Mouse (Mus musculus): ENCODE measurements at regions not wholly inside any gene's neighbourhood (a gene's known extent, or its start where the extent isn't known, plus 50 kb on each side); places are given as distances from the start of the nearest gene placed in this dataset.

GRCm38 (mm10) chr9:12945037-12945436 lies 300.6 kb downstream of the Jrkl start:
- Histone ChIP-seq H3K4me3 (replicated peaks; ENCODE audit: low read length) (no peak overlapping the region), H3K27me3 (ENCODE audit: insufficient read depth, low read length) (no peaks in the 10 kb centered on the region), H3K9me3 (ENCODE audit: low read length) (no peaks in the 10 kb centered on the region), H3K36me3 (ENCODE audit: insufficient read depth, low read length) (no peaks in the 10 kb centered on the region), H3K4me1 (replicated peaks; ENCODE audit: low read depth, low read length) (peaks cover 31% of the 10 kb centered on the region)
- TF ChIP-seq NANOG (IDR thresholded peaks at IDR 0.05; ENCODE audit: borderline replicate concordance, low read length) = no peak
- TF ChIP-seq CTCF (conservative IDR thresholded peaks at IDR 0.05; ENCODE audit: low read length) = no peak
- TF ChIP-seq POU5F1 (IDR thresholded peaks at IDR 0.05; ENCODE audit: borderline replicate concordance, low read length) = no peak

- no peaks in the 10 kb centered on the region for H3K27me3 ChIP-seq (ENCODE audit: insufficient read depth, low read length)
- no peaks in the 10 kb centered on the region; the same call in 1 of the 2 replicates for H3K9me3 ChIP-seq (ENCODE audit: low read length)
- TF ChIP-seq POU5F1 (IDR thresholded peaks at IDR 0.05; ENCODE audit: borderline replicate concordance, low read length) = no peak
- TF ChIP-seq CTCF (conservative IDR thresholded peaks at IDR 0.05; ENCODE audit: low read length) = no peak
- no peak for TF ChIP-seq NANOG (IDR thresholded peaks at IDR 0.05; ENCODE audit: borderline replicate concordance, low read length)
Measured at GRCm38 (mm10) chr9:12935016-12935415, 310.6 kb downstream of the Jrkl start.

GRCm38 (mm10) chr9:12925549-12926186 lies 320.0 kb downstream of the Jrkl start:
- Histone ChIP-seq H3K27me3 (ENCODE audit: insufficient read depth, low read length) (no peaks in the 10 kb centered on the region), H3K4me3 (replicated peaks; ENCODE audit: low read length) (no peak overlapping the region), H3K4me1 (replicated peaks; ENCODE audit: low read depth, low read length) (peaks cover 6% of the 10 kb centered on the region; the same call in 1 of the 2 replicates), H3K9me3 (ENCODE audit: low read length) (peaks cover 6% of the 10 kb centered on the region; the same call in 1 of the 2 replicates), H3K36me3 (ENCODE audit: insufficient read depth, low read length) (no peaks in the 10 kb centered on the region)
- no peak for TF ChIP-seq CTCF (conservative IDR thresholded peaks at IDR 0.05; ENCODE audit: low read length)
- TF ChIP-seq NANOG (IDR thresholded peaks at IDR 0.05; ENCODE audit: borderline replicate concordance, low read length) = no peak
- TF ChIP-seq POU5F1 (IDR thresholded peaks at IDR 0.05; ENCODE audit: borderline replicate concordance, low read length) = no peak

More at GRCm38 (mm10) chr9:12935016-12935415, 310.6 kb downstream of the Jrkl start:
- Histone ChIP-seq H3K4me3 (replicated peaks; ENCODE audit: low read length) (no peak overlapping the region), H3K36me3 (ENCODE audit: insufficient read depth, low read length) (no peaks in the 10 kb centered on the region), H3K4me1 (replicated peaks; ENCODE audit: low read depth, low read length) (peaks cover 14% of the 10 kb centered on the region)

- Histone ChIP-seq H3K4me3 (replicated peaks; ENCODE audit: low read length) (no peak overlapping the region), H3K27me3 (ENCODE audit: insufficient read depth, low read length) (no peaks in the 10 kb centered on the region), H3K36me3 (ENCODE audit: insufficient read depth, low read length) (no peaks in the 10 kb centered on the region), H3K4me1 (replicated peaks; ENCODE audit: low read depth, low read length) (peaks cover 9% of the 10 kb centered on the region; the same call in 1 of the 2 replicates), H3K9me3 (ENCODE audit: low read length) (peaks cover 22% of the 10 kb centered on the region)
- TF ChIP-seq NANOG (IDR thresholded peaks at IDR 0.05; ENCODE audit: borderline replicate concordance, low read length) = peak; percentile 63; the same call in 1 of the 2 replicates
- no peak for TF ChIP-seq POU5F1 (IDR thresholded peaks at IDR 0.05; ENCODE audit: borderline replicate concordance, low read length)
Measured at GRCm38 (mm10) chr9:12900726-12901125, 344.9 kb downstream of the Jrkl start.

- no peak for TF ChIP-seq NANOG (IDR thresholded peaks at IDR 0.05; ENCODE audit: borderline replicate concordance, low read length)
- TF ChIP-seq CTCF (conservative IDR thresholded peaks at IDR 0.05; ENCODE audit: low read length) = no peak
- TF ChIP-seq POU5F1 (IDR thresholded peaks at IDR 0.05; ENCODE audit: borderline replicate concordance, low read length) = no peak
- H3K9me3 ChIP-seq (ENCODE audit: low read length) = no peaks in the 10 kb centered on the region
- H3K27me3 ChIP-seq (ENCODE audit: insufficient read depth, low read length) = no peaks in the 10 kb centered on the region
- H3K4me3 ChIP-seq (replicated peaks; ENCODE audit: low read length) = no peak overlapping the region
- H3K4me1 ChIP-seq (replicated peaks; ENCODE audit: low read depth, low read length) = no peaks in the 10 kb centered on the region
- H3K36me3 ChIP-seq (ENCODE audit: insufficient read depth, low read length) = no peaks in the 10 kb centered on the region
Measured at GRCm38 (mm10) chr9:12879753-12880490, 365.7 kb downstream of the Jrkl start.

- no peaks in the 10 kb centered on the region for H3K27me3 ChIP-seq (ENCODE audit: insufficient read depth, low read length)
- no peaks in the 10 kb centered on the region for H3K9me3 ChIP-seq (ENCODE audit: low read length)
- H3K36me3 ChIP-seq (ENCODE audit: insufficient read depth, low read length) = no peaks in the 10 kb centered on the region
- H3K4me3 ChIP-seq (replicated peaks; ENCODE audit: low read length) = no peak overlapping the region
- TF ChIP-seq NANOG (IDR thresholded peaks at IDR 0.05; ENCODE audit: borderline replicate concordance, low read length) = no peak
- TF ChIP-seq POU5F1 (IDR thresholded peaks at IDR 0.05; ENCODE audit: borderline replicate concordance, low read length) = no peak
- TF ChIP-seq CTCF (conservative IDR thresholded peaks at IDR 0.05; ENCODE audit: low read length) = peak; percentile 33
- no peaks in the 10 kb centered on the region for H3K4me1 ChIP-seq (replicated peaks; ENCODE audit: low read depth, low read length)
Measured at GRCm38 (mm10) chr9:12876496-12876895, 369.1 kb downstream of the Jrkl start.

- no peak for TF ChIP-seq POU5F1 (IDR thresholded peaks at IDR 0.05; ENCODE audit: borderline replicate concordance, low read length)
- TF ChIP-seq NANOG (IDR thresholded peaks at IDR 0.05; ENCODE audit: borderline replicate concordance, low read length) = no peak
- TF ChIP-seq CTCF (conservative IDR thresholded peaks at IDR 0.05; ENCODE audit: low read length) = no peak
- no peak overlapping the region for H3K4me3 ChIP-seq (replicated peaks; ENCODE audit: low read length)
Measured at GRCm38 (mm10) chr9:12870941-12871340, 374.7 kb downstream of the Jrkl start.

More at GRCm38 (mm10) chr9:12870941-12871340, 374.7 kb downstream of the Jrkl start:
- no peaks in the 10 kb centered on the region for H3K4me1 ChIP-seq (replicated peaks; ENCODE audit: low read depth, low read length)
- H3K36me3 ChIP-seq (ENCODE audit: insufficient read depth, low read length) = no peaks in the 10 kb centered on the region
- peaks cover 9% of the 10 kb centered on the region for H3K9me3 ChIP-seq (ENCODE audit: low read length)
- no peaks in the 10 kb centered on the region for H3K27me3 ChIP-seq (ENCODE audit: insufficient read depth, low read length)

All from E14TG2a.4 (cell line).